Mouse (Mus musculus) forebrain, embryonic 13.5 days (tissue): ENCODE data around the gene Sptbn1. TPM values are rescaled to one million over a fixed set of nuclear protein-coding genes. Genes with fewer than 3 reads are reported as not detected.

ENCODE experiments used
- ATAC-seq: fragments of 200-750 bp; cut with Nextera tagmentation; 2 replicates; pipeline ENCODE4 v1.8.0; 2017
- H3K27ac ChIP-seq: fragments of 300-500 bp; sonication (generic); 2 replicates; pipeline ENCODE4 v1.5.1; 2015; ENCODE audit warnings: inconsistent platforms, mild to moderate bottlenecking, moderate library complexity
- H3K27me3 ChIP-seq: fragments of 300-500 bp; sonication (generic); 2 replicates; pipeline ENCODE4 v1.6.1; 2015; ENCODE audit warnings: mild to moderate bottlenecking, inconsistent platforms
- H3K36me3 ChIP-seq: fragments of 300-500 bp; sonication (generic); 2 replicates; pipeline ENCODE4 v1.6.1; 2015; ENCODE audit warnings: mild to moderate bottlenecking, inconsistent platforms; ENCODE audit not compliant: poor library complexity, severe bottlenecking
- H3K4me1 ChIP-seq: fragments of 300-500 bp; sonication (generic); 2 replicates; pipeline ENCODE4 v1.6.1; 2015; ENCODE audit warnings: inconsistent platforms
- H3K4me2 ChIP-seq: fragments of 300-500 bp; sonication (generic); 2 replicates; pipeline ENCODE4 v1.6.1; 2015; ENCODE audit warnings: inconsistent platforms, mild to moderate bottlenecking, moderate library complexity
- H3K4me3 ChIP-seq: fragments of 300-500 bp; sonication (generic); 2 replicates; pipeline ENCODE4 v1.5.1; 2015; ENCODE audit warnings: mild to moderate bottlenecking, inconsistent platforms
- H3K9ac ChIP-seq: fragments of 300-500 bp; sonication (generic); 2 replicates; pipeline ENCODE4 v1.6.1; 2015; ENCODE audit warnings: mild to moderate bottlenecking, inconsistent platforms
- H3K9me3 ChIP-seq: fragments of 300-500 bp; sonication (generic); replicated peaks from 2 replicates; pipeline ENCODE4 v1.6.1; 2016; ENCODE audit warnings: inconsistent platforms
- WGBS: fragments of 180-500 bp; shearing (Covaris S2); methylation state at CpG from one replicate; pipeline ENCODE4 v1.1.7; 2015; 5-methylcytosine and 5-hydroxymethylcytosine counted together
- polyA plus RNA-seq: library from polyadenylated mRNA; unstranded; fragments of >200 nt; fragmentation: Nextera tagmentation; extraction: Ambion mirVana; gene quantifications from 2 replicates; pipeline ENCODE4 v1.2.1, GENCODE M21; 2015

Gene Sptbn1
- polyA plus RNA-seq, 1 experiment from 2014 or later, result 85.6 TPM

GRCm38 (mm10) chr11:30134058-30134457 lies 133.9 kb downstream of the Sptbn1 start:
- H3K27ac ChIP-seq, result no peak overlapping the region
- H3K27me3 ChIP-seq, result no peaks in the 10 kb centered on the region
- no peak overlapping the region for H3K4me2 ChIP-seq
- H3K9me3 ChIP-seq, result no peaks in the 10 kb centered on the region
- WGBS, result 87% methylated on average over 1 of the region's 1 CpGs
- no peak overlapping the region for H3K4me3 ChIP-seq
- H3K4me1 ChIP-seq, result no peaks in the 10 kb centered on the region
- no peak overlapping the region for H3K9ac ChIP-seq
- ATAC-seq, result no peak
- H3K36me3 ChIP-seq, result peaks cover 82% of the 10 kb centered on the region

DNA sequence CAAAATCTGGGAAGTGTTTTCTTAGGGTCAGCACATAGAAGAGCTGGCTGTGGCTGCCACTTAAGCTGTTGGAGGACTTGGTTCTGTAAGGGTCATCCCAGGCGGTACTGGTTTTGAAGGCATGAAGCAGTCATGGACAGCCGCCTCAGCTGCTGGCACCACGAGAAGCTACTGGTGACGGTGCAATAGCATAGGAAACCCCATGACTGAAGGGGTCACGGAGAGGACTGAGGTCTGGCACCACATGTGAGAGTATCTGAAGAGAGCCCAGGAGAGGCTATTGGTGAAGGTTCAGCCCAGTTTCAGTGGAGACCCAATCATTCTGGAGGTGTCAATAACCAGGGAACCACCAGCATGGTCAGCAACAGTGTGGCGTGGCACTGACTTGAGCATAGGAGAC lies 135.4 kb downstream of the Sptbn1 start:
- Histone ChIP-seq H3K4me1 (no peaks in the 10 kb centered on the region), H3K4me2 (no peak overlapping the region), H3K36me3 (peaks cover 80% of the 10 kb centered on the region), H3K27ac (no peak overlapping the region), H3K27me3 (no peaks in the 10 kb centered on the region), H3K9me3 (no peaks in the 10 kb centered on the region), H3K9ac (no peak overlapping the region), H3K4me3 (no peak overlapping the region)
- ATAC-seq, result no peak
- 93% methylated on average over 6 of the region's 6 CpGs for WGBS

- Histone ChIP-seq H3K4me3 (no peak overlapping the region), H3K4me2 (no peak overlapping the region), H3K9me3 (no peaks in the 10 kb centered on the region), H3K4me1 (no peaks in the 10 kb centered on the region), H3K9ac (no peak overlapping the region), H3K27me3 (no peaks in the 10 kb centered on the region), H3K36me3 (peaks cover 79% of the 10 kb centered on the region), H3K27ac (no peak overlapping the region)
- WGBS, result 90% methylated on average over 4 of the region's 4 CpGs
- ATAC-seq, result no peak
Measured at GRCm38 (mm10) chr11:30131640-30132039, 136.3 kb downstream of the Sptbn1 start.

DNA sequence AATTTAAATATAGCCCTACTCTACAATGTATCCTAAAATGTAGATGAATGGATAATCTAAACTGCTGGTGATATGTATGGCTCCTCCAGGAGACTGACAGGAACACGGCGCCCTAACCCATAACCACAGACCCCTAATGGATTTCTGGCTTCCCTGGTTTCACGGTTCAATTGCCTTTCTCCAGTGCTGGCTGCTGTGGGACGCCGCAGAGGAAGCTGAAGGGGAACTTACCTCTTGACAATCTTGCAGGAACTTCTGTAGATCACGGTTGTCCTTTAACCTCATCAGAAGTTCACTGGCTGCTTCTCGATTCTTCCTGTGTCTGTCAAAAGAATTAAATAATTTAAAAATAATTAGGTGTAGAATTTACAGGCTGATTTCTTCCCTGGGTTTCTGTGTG lies 138.6 kb downstream of the Sptbn1 start:
- Histone ChIP-seq H3K9ac (no peak overlapping the region), H3K36me3 (peaks cover 77% of the 10 kb centered on the region), H3K4me1 (no peaks in the 10 kb centered on the region), H3K4me2 (no peak overlapping the region), H3K9me3 (no peaks in the 10 kb centered on the region), H3K27me3 (no peaks in the 10 kb centered on the region), H3K27ac (no peak overlapping the region), H3K4me3 (no peak overlapping the region)
- ATAC-seq, result no peak
- 95% methylated on average over 7 of the region's 7 CpGs for WGBS

- Histone ChIP-seq H3K9me3 (no peaks in the 10 kb centered on the region), H3K27ac (no peak overlapping the region), H3K27me3 (no peaks in the 10 kb centered on the region), H3K9ac (no peak overlapping the region), H3K4me2 (no peak overlapping the region), H3K4me3 (no peak overlapping the region), H3K36me3 (peaks cover 76% of the 10 kb centered on the region), H3K4me1 (no peaks in the 10 kb centered on the region)
- no peak for ATAC-seq
- WGBS, result 73% methylated on average over 1 of the region's 1 CpGs
Measured at GRCm38 (mm10) chr11:30126840-30127239, 141.1 kb downstream of the Sptbn1 start.

- peaks cover 90% of the 10 kb centered on the region for H3K36me3 ChIP-seq
- no peak overlapping the region for H3K4me3 ChIP-seq
- 96% methylated on average over 4 of the region's 4 CpGs for WGBS
- H3K4me2 ChIP-seq, result no peak overlapping the region
- no peaks in the 10 kb centered on the region for H3K27me3 ChIP-seq
- H3K9ac ChIP-seq, result no peak overlapping the region
- no peaks in the 10 kb centered on the region for H3K9me3 ChIP-seq
- ATAC-seq, result no peak
- H3K27ac ChIP-seq, result no peak overlapping the region
- H3K4me1 ChIP-seq, result no peaks in the 10 kb centered on the region
Measured at GRCm38 (mm10) chr11:30118038-30118437, 149.9 kb downstream of the Sptbn1 start.

DNA sequence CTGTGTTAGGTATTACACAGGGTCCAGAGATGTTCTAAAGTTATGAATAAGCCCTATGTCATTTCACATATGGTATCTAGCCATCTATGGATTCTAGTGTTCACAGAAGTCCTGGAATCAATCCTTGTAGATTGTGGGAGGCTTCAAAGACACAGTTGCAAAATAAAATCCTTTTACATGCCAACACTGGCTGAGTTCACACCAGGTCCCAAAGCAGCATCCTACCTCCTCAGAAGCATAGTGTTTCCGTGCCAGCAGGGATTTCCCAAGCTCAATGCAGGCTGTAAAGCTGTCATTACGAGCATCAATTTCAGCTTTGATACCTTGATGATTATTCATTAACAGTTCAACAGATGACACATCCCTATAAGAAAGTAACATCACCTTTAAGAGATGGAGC lies 154.3 kb downstream of the Sptbn1 start:
- no peaks in the 10 kb centered on the region for H3K4me1 ChIP-seq
- H3K4me3 ChIP-seq, result no peak overlapping the region
- no peak for ATAC-seq
- H3K9ac ChIP-seq, result no peak overlapping the region
- H3K36me3 ChIP-seq, result peaks cover 84% of the 10 kb centered on the region
- H3K27ac ChIP-seq, result no peak overlapping the region
- H3K9me3 ChIP-seq, result no peaks in the 10 kb centered on the region
- WGBS, result 82% methylated on average over 2 of the region's 2 CpGs
- H3K4me2 ChIP-seq, result no peak overlapping the region
- H3K27me3 ChIP-seq, result no peaks in the 10 kb centered on the region

DNA sequence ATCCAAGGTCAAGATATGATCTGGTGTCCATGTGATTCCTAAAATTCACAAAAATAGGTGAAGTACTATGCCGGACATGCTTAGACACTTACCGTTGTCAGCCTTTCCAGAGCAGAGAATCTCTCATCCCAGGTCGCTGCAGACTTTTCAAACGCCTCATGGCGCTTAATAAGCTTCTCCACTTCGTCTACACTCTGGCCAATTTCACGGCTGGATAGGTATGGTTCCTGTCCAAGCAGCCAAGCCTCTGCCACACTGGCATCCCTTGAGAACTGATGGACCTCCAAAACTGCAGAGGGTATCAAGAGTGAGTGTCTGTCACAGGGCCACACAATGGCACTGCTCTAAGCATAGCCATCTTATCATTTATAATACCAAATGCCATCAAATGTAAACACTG lies 157.3 kb downstream of the Sptbn1 start:
- Histone ChIP-seq H3K4me3 (no peak overlapping the region), H3K9me3 (no peaks in the 10 kb centered on the region), H3K27ac (no peak overlapping the region), H3K36me3 (peaks cover 76% of the 10 kb centered on the region), H3K27me3 (no peaks in the 10 kb centered on the region), H3K4me1 (no peaks in the 10 kb centered on the region), H3K4me2 (no peak overlapping the region), H3K9ac (no peak overlapping the region)
- WGBS, result 91% methylated on average over 7 of the region's 7 CpGs
- ATAC-seq, result no peak

DNA sequence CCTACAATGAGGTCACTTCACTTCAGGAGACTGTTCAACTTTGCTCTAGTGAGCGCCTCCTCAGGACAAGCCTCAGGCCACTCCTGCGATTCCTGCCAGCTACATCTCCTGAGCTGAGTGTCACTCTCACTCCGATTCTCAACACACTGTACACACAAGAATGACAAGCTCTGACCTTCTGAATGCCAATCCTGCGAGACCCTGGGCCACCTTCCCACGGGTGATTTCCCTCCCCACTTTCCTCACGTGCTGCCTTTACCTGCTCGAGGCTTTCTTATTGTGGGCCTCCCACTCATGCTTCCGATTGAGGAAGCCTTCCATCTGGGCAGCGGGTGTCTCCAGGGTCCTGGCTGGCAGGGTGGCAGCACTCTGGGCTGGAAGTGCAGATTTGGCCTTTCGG lies 163.8 kb downstream of the Sptbn1 start:
- WGBS, result 95% methylated on average over 10 of the region's 10 CpGs
- Histone ChIP-seq H3K36me3 (peaks cover 85% of the 10 kb centered on the region), H3K4me3 (no peak overlapping the region), H3K9me3 (no peaks in the 10 kb centered on the region), H3K27ac (no peak overlapping the region), H3K4me1 (no peaks in the 10 kb centered on the region), H3K4me2 (no peak overlapping the region), H3K9ac (no peak overlapping the region), H3K27me3 (no peaks in the 10 kb centered on the region)
- ATAC-seq, result no peak

DNA sequence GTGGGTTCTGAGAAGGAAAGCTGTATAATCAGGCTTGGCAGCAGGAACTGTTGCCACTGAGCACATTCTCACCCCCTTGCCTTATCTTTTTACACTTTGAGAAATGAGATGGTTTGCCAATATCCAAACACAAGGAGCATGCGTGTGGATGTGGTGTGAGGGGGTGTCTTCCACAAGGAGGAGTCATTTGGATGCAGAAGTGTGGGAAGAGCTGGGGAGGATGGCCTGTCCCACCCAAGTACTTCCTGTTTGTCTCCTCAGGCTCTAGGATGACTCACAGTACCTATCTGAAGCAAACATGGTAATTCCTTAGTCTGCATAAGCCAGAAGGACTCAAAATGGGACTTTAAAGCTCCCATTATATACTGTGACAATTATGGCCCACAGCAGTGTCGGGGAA lies 165.4 kb downstream of the Sptbn1 start:
- H3K9me3 ChIP-seq, result no peaks in the 10 kb centered on the region
- no peaks in the 10 kb centered on the region for H3K4me1 ChIP-seq
- H3K4me2 ChIP-seq, result no peak overlapping the region
- H3K27ac ChIP-seq, result no peak overlapping the region
- H3K36me3 ChIP-seq, result peaks cover 82% of the 10 kb centered on the region
- 98% methylated on average over 2 of the region's 2 CpGs for WGBS
- no peak overlapping the region for H3K4me3 ChIP-seq
- H3K27me3 ChIP-seq, result no peaks in the 10 kb centered on the region
- no peak overlapping the region for H3K9ac ChIP-seq
- ATAC-seq, result no peak

DNA sequence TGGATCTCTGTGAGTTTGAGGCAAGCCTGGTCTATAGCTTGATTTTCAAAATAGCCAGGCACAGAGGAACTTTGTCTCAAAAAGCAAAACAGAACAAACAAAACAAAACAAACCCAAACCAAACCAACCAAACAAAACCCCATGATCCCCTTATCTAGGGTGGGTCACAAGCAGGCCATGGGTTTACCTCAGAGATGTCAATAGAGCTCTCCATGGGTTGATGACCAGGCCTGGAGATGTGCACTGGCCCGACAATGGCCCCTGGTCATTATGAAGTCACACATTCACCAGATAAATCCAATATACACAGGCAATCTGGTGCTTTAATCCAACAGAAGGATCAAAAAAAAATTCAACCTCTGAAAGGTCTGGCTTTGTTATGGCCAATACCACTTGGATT lies 166.2 kb downstream of the Sptbn1 start:
- no peak overlapping the region for H3K4me2 ChIP-seq
- no peak overlapping the region for H3K9ac ChIP-seq
- no peak overlapping the region for H3K4me3 ChIP-seq
- H3K9me3 ChIP-seq, result no peaks in the 10 kb centered on the region
- no peaks in the 10 kb centered on the region for H3K4me1 ChIP-seq
- no peak overlapping the region for H3K27ac ChIP-seq
- no peaks in the 10 kb centered on the region for H3K27me3 ChIP-seq
- H3K36me3 ChIP-seq, result peaks cover 86% of the 10 kb centered on the region
- ATAC-seq, result no peak
- WGBS, result 94% methylated on average over 1 of the region's 1 CpGs

- H3K27me3 ChIP-seq, result no peaks in the 10 kb centered on the region
- no peak overlapping the region for H3K4me3 ChIP-seq
- no peak for ATAC-seq
- no peak overlapping the region for H3K27ac ChIP-seq
- no peaks in the 10 kb centered on the region for H3K9me3 ChIP-seq
- 93% methylated on average over 2 of the region's 2 CpGs for WGBS
- H3K9ac ChIP-seq, result no peak overlapping the region
- H3K36me3 ChIP-seq, result peaks cover 80% of the 10 kb centered on the region
- no peak overlapping the region for H3K4me2 ChIP-seq
- no peaks in the 10 kb centered on the region for H3K4me1 ChIP-seq
Measured at GRCm38 (mm10) chr11:30101162-30101561, 166.8 kb downstream of the Sptbn1 start.

DNA sequence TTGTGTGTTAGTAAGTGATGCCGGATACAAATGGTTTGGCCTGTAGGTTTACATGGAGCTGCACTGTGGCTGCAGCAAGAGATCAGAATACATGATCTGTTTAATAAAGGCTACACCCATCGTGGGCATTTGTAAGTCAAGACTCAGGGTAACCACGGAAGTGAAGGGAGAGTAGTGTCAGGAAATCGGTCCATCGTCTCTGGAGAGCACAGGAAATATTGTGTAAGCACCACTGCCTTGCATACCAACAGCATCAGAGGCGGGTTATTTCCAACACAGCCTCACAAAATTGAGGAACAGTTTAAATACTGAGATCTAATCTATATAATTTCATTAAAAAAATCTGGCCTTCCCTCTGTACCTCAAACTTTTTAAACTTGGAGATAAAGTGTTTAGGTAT lies 168.1 kb downstream of the Sptbn1 start:
- Histone ChIP-seq H3K4me1 (no peaks in the 10 kb centered on the region), H3K27me3 (no peaks in the 10 kb centered on the region), H3K4me3 (no peak overlapping the region), H3K36me3 (peaks cover 70% of the 10 kb centered on the region), H3K4me2 (no peak overlapping the region), H3K27ac (no peak overlapping the region), H3K9me3 (no peaks in the 10 kb centered on the region), H3K9ac (no peak overlapping the region)
- WGBS, result 91% methylated on average over 6 of the region's 6 CpGs
- no peak for ATAC-seq
